ENCODE assay signal across 8 mouse cellular contexts in genomic region chr14:47472743-47473546, GRCm38 (mm10). TPM values are rescaled to one million over a fixed set of nuclear protein-coding genes. Genes with fewer than 3 reads are reported as not detected.
DNase-seq lines count a peak whose midpoint lies in the region; ATAC-seq and TF ChIP-seq lines count a peak whose summit lies in the region.

No protein-coding gene starts in this region.

- no peak for TF ChIP-seq POLR2A in kidney, adult 2 months (IDR thresholded peaks at IDR 0.05; ENCODE audit: low read depth, low read length)

- DNase-seq in B cell, adult 2 months, result peak; percentile 85 to 86
- DNase-seq in adrenal gland, adult 8-10 months, result peak; percentile 57
- DNase-seq in embryo, embryonic 11.5 days (ENCODE audit: low read depth, low spot score), result peak; percentile 40
- peak; percentile 97 for DNase-seq in heart, adult 11 months
- peak; percentile 61 for DNase-seq in kidney, adult 2 months
- DNase-seq in liver, embryonic 11.5 days (ENCODE audit: low spot score), result peak; percentile 78

- H3K9me3 ChIP-seq in liver, embryonic 11.5 days (ENCODE audit: control insufficient read depth, low read length), result no peaks in the 10 kb centered on the region
- H3K9me3 ChIP-seq in stomach, embryonic 14.5 days (ENCODE audit: control insufficient read depth, low read depth, low read length), result no peaks in the 10 kb centered on the region

- 1% methylated on average over 69 of the region's 69 CpGs for WGBS in kidney, adult 2 months
- under 1% methylated on average over 68 of the region's 69 CpGs for WGBS in liver, embryonic 11.5 days
- 2% methylated on average over 58 of the region's 69 CpGs for WGBS in stomach, embryonic 14.5 days

- no peak for TF ChIP-seq CTCF in kidney, adult 2 months (conservative IDR thresholded peaks at IDR 0.05; ENCODE audit: insufficient read depth, insufficient read length, low read depth, low read length)

- peak; percentile 78 for ATAC-seq in liver, embryonic 11.5 days (replicated peaks; ENCODE audit: low FRiP score)
- ATAC-seq in monocyte, adult 5-6 weeks (replicated peaks; ENCODE audit: insufficient number of reproducible peaks, low FRiP score, low TSS enrichment, poor library complexity, severe bottlenecking), result peak; percentile 78
- ATAC-seq in stomach, embryonic 14.5 days (ENCODE audit: insufficient number of reproducible peaks, insufficient read depth, low FRiP score, low read depth), result peak; percentile 62

- H3K27ac ChIP-seq in kidney, adult 2 months (ENCODE audit: insufficient read depth, low read depth, low read length), result peak overlapping the region; percentile 68
- H3K27ac ChIP-seq in liver, embryonic 11.5 days (ENCODE audit: low read depth, low read length), result peak overlapping the region; percentile 90
- peak overlapping the region; percentile 72 for H3K27ac ChIP-seq in stomach, embryonic 14.5 days (ENCODE audit: low read length)

- H3K4me2 ChIP-seq in liver, embryonic 11.5 days, result peak overlapping the region; percentile 80
- H3K4me2 ChIP-seq in stomach, embryonic 14.5 days (replicated peaks; ENCODE audit: low read depth, low read length), result peak overlapping the region; percentile 69

- no peaks in the 10 kb centered on the region for H3K36me3 ChIP-seq in kidney, adult 2 months (ENCODE audit: control insufficient read depth, insufficient read depth, low read length)
- no peaks in the 10 kb centered on the region for H3K36me3 ChIP-seq in liver, embryonic 11.5 days (ENCODE audit: control insufficient read depth, insufficient read depth, low read length)
- no peaks in the 10 kb centered on the region for H3K36me3 ChIP-seq in stomach, embryonic 14.5 days (ENCODE audit: control insufficient read depth, insufficient read depth, low read length)

- H3K4me3 ChIP-seq in kidney, adult 2 months (ENCODE audit: insufficient read depth, low read depth, low read length), result peak overlapping the region; percentile 99
- peak overlapping the region; percentile 99 for H3K4me3 ChIP-seq in liver, embryonic 11.5 days (ENCODE audit: low read depth, low read length)
- H3K4me3 ChIP-seq in stomach, embryonic 14.5 days (ENCODE audit: low read depth, low read length), result peak overlapping the region; percentile 81

- H3K4me1 ChIP-seq in kidney, adult 2 months (ENCODE audit: control insufficient read depth, insufficient read depth, low read length), result peaks cover 7% of the 10 kb centered on the region; the same call in 1 of the 2 replicates
- H3K4me1 ChIP-seq in liver, embryonic 11.5 days (replicated peaks; ENCODE audit: control insufficient read depth, insufficient read depth, low read length), result peaks cover 23% of the 10 kb centered on the region
- peaks cover 5% of the 10 kb centered on the region; the same call in 1 of the 2 replicates for H3K4me1 ChIP-seq in stomach, embryonic 14.5 days (ENCODE audit: control insufficient read depth, insufficient read depth, low read length)

- H3K9ac ChIP-seq in liver, embryonic 11.5 days (ENCODE audit: low read depth, low read length), result peak overlapping the region; percentile 87
- H3K9ac ChIP-seq in stomach, embryonic 14.5 days (replicated peaks; ENCODE audit: low read depth, low read length), result peak overlapping the region; percentile 75

- no peaks in the 10 kb centered on the region for H3K27me3 ChIP-seq in kidney, adult 2 months (replicated peaks; ENCODE audit: control insufficient read depth, insufficient read depth, low read length)
- H3K27me3 ChIP-seq in liver, embryonic 11.5 days (replicated peaks; ENCODE audit: control insufficient read depth, insufficient read depth, low read length), result no peaks in the 10 kb centered on the region
- H3K27me3 ChIP-seq in stomach, embryonic 14.5 days (ENCODE audit: control insufficient read depth, insufficient read depth, low read length), result no peaks in the 10 kb centered on the region

RNA-seq across cellular contexts. Expression of gene Fbxo34, which starts 22.7 kb away (rescaled TPM):
- 10 to 100 TPM; 19.9 to 24.6 (median 23.7) TPM for total RNA-seq in adrenal gland, adult 8-10 months (2022)
- 10.2 and 13.0 TPM in 2 replicates for polyA plus RNA-seq in kidney, adult 2 months (2012; rRNA removed)
- polyA plus RNA-seq in liver, embryonic 11.5 days (2014; fragmentation: Nextera tagmentation; extraction: Ambion mirVana), result 27.8 and 30.9 TPM in 2 replicates
- total RNA-seq in monocyte, adult 5-6 weeks (2017), result 18.2 to 39.0 TPM (median 26.4 TPM) in 3 replicates
- polyA plus RNA-seq in stomach, embryonic 14.5 days (2014; fragmentation: Nextera tagmentation; extraction: Ambion mirVana), result 20.7 and 21.4 TPM in 2 replicates

RNA-seq across cellular contexts. Expression of gene Dlgap5, which starts 54.7 kb away (rescaled TPM):
- total RNA-seq in adrenal gland, adult 8-10 months (2022), result 1 to 10 TPM; 1.3 to 2.9 (median 2.2) TPM
- 0.23 and 0.33 TPM in 2 replicates for polyA plus RNA-seq in kidney, adult 2 months (2012; rRNA removed)
- 71.1 and 71.7 TPM in 2 replicates for polyA plus RNA-seq in liver, embryonic 11.5 days (2014; fragmentation: Nextera tagmentation; extraction: Ambion mirVana)
- total RNA-seq in monocyte, adult 5-6 weeks (2017), result 2.2 to 12.5 TPM (median 10.1 TPM) in 3 replicates
- polyA plus RNA-seq in stomach, embryonic 14.5 days (2014; fragmentation: Nextera tagmentation; extraction: Ambion mirVana), result 46.1 and 49.5 TPM in 2 replicates

Comparison
In these comparisons a context has a peak if more than half of its experiments do, and no peak if none do; other contexts are left out.
1. Peak in every context shown above with its lines: DNase-seq, ATAC-seq, H3K4me3 ChIP-seq and H3K27ac ChIP-seq.
2. DNase-seq: peak in every context shown above with its lines; median percentile 97 in heart, adult 11 months; 86 in B cell, adult 2 months; 78 in liver, embryonic 11.5 days; 61 in kidney, adult 2 months; 57 in adrenal gland, adult 8-10 months; 40 in embryo, embryonic 11.5 days.
3. RNA of gene Dlgap5, which starts 54.7 kb away (polyA plus RNA-seq): 71.1 to 71.7 TPM in liver, embryonic 11.5 days and 46.1 to 49.5 TPM in stomach, embryonic 14.5 days; 0.23 to 0.33 TPM in kidney, adult 2 months; every median in the first group is over 10 times any median in the second.